Mouse (Mus musculus) heart, embryonic 16.5 days (tissue): ENCODE data around the gene Neurod2. TPM values are rescaled to one million over a fixed set of nuclear protein-coding genes. Genes with fewer than 3 reads are reported as not detected.

Source experiments
- ATAC-seq: fragments of 200-750 bp; cut with Nextera tagmentation; replicated peaks from 2 replicates; pipeline ENCODE4 v1.8.0; 2017; ENCODE audit warnings: moderate number of reproducible peaks; ENCODE audit not compliant: insufficient read depth, low FRiP score; ENCODE audit errors: extremely low read depth
- H3K27ac ChIP-seq: fragments of 300-500 bp; sonication (generic); 2 replicates; pipeline ENCODE4 v1.5.1; 2014; ENCODE audit warnings: mild to moderate bottlenecking, low read length, control low read depth, moderate library complexity
- H3K27me3 ChIP-seq: fragments of 300-500 bp; sonication (generic); 2 replicates; pipeline ENCODE4 v1.6.1; 2014; ENCODE audit warnings: low read length, mixed read lengths; ENCODE audit not compliant: control insufficient read depth, insufficient read depth
- H3K36me3 ChIP-seq: fragments of 300-500 bp; sonication (generic); 2 replicates; pipeline ENCODE4 v1.6.1; 2014; ENCODE audit not compliant: control insufficient read depth, insufficient read depth
- H3K4me1 ChIP-seq: fragments of 300-500 bp; sonication (generic); 2 replicates; pipeline ENCODE4 v1.6.1; 2014; ENCODE audit warnings: low read length, mixed read lengths; ENCODE audit not compliant: control insufficient read depth, insufficient read depth
- H3K4me2 ChIP-seq: fragments of 300-500 bp; sonication (generic); 2 replicates; pipeline ENCODE4 v1.6.1; 2014; ENCODE audit warnings: low read depth, mild to moderate bottlenecking, control low read depth, low read length
- H3K4me3 ChIP-seq: fragments of 300-500 bp; sonication (generic); 2 replicates; pipeline ENCODE4 v1.5.1; 2014; ENCODE audit warnings: mild to moderate bottlenecking, control low read depth, low read length
- H3K9ac ChIP-seq: fragments of 300-500 bp; sonication (generic); 2 replicates; pipeline ENCODE4 v1.6.1; 2014; ENCODE audit warnings: low read length, control low read depth
- H3K9me3 ChIP-seq: fragments of 300-500 bp; sonication (generic); replicated peaks from 2 replicates; pipeline ENCODE4 v1.6.1; 2016; ENCODE audit warnings: low read length; ENCODE audit not compliant: control insufficient read depth
- WGBS: fragments of 180-500 bp; shearing (Covaris S2); extraction: QIAGEN DNeasy Blood & Tissue Kit; methylation state at CpG from one replicate; pipeline ENCODE4 v1.1.7; 2014; 5-methylcytosine and 5-hydroxymethylcytosine counted together
- polyA plus RNA-seq: library from polyadenylated mRNA; unstranded; fragments of >200 nt; fragmentation: Nextera tagmentation; extraction: Ambion mirVana; gene quantifications from 2 replicates; pipeline ENCODE4 v1.2.1, GENCODE M21; 2015

Gene Neurod2
- polyA plus RNA-seq, 1 experiment from 2014 or later, result not detected

GRCm38 (mm10) chr11:98330745-98331204 lies 1.3 kb upstream of the Neurod2 start:
- H3K9me3 ChIP-seq, result no peaks in the 10 kb centered on the region; the same call in 1 of the 2 replicates
- H3K4me1 ChIP-seq, result peaks cover 10% of the 10 kb centered on the region
- no peak for ATAC-seq
- no peaks in the 10 kb centered on the region for H3K36me3 ChIP-seq
- no peak overlapping the region for H3K27ac ChIP-seq
- H3K4me2 ChIP-seq, result no peak overlapping the region
- H3K4me3 ChIP-seq, result no peak overlapping the region
- 50% methylated on average over 2 of the region's 2 CpGs for WGBS
- H3K9ac ChIP-seq, result no peak overlapping the region
- peaks cover 98% of the 10 kb centered on the region for H3K27me3 ChIP-seq

DNA sequence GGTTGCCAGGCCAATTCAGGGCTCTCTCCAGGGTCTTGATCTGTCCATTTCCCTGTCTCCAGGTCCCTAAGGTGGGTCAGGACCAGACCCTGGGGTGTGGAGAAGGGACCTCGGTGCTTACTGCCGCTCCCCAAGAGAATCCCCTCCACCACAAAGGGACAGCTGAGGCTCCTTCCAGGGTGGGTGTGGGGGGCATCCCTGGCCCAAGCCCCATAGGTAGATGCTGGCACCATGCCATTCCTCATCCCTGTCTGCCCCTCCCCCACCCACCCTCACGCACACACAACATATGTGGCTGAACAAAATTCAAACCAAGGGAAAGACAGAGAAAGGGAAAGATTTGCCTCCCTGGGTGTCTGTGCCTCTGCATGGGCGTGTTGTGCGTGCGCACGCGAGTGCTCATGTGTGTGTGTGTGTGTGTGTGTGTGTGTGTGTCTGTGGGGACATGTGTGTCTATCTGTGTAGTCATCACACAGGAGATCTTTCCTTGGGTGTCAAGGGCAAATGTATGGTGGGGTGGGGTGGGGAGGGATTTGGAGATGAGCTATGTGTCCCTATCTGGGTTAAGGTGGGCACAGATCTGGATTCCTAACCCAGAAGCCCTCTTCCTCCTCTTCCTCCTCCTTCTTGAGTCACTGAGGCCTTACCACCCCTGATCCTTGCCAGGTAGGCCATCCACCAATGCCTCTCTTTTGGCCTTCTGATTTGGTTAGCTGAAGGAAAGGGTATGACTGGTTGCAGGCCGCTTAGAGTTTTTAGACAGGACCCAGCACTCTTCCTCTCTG lies 704 bp upstream of the Neurod2 start:
- ATAC-seq, result no peak
- Histone ChIP-seq H3K4me1 (peaks cover 10% of the 10 kb centered on the region), H3K4me3 (no peak overlapping the region), H3K4me2 (no peak overlapping the region), H3K36me3 (no peaks in the 10 kb centered on the region), H3K9me3 (no peaks in the 10 kb centered on the region; the same call in 1 of the 2 replicates), H3K27me3 (peaks cover 98% of the 10 kb centered on the region), H3K9ac (no peak overlapping the region), H3K27ac (no peak overlapping the region)
- WGBS, result 42% methylated on average over 9 of the region's 9 CpGs

DNA sequence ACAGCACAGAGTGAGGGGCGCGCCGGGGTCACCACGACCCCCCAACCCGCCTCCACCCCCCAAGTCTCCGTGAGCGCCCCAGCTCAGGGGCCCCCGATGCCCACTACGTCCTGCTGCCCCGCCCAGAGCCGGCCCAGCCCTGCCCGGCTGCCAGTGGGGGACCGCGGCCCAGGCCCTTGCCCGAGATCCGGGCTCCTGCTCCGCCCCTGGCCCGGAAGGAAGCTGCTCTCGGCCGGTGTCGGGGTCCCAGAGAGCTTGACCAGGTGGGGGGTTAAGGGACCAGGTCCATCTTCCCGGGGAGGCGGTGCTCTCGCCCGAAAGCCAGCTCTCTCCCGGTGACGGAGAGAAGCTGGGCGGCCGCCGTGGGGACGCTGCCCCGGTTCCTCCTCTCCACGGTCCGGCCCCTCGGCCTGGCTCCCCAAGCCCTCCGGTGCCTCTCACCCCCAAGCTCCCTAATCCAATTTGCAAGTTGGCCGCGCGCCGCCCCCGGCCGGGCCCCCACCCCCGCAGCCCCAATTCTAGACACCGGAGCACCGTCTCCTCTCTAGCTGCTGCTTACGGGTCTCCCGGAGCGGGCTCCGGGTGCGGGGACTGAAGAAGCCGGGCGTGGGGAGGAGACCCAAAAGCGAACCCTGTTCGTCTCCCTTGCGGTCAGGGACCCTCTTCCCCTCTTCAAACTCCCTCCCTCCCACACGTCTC lies 928 bp downstream of the Neurod2 start:
- H3K9ac ChIP-seq, result no peak overlapping the region
- H3K4me3 ChIP-seq, result peak overlapping the region; percentile 36
- no peaks in the 10 kb centered on the region; the same call in 1 of the 2 replicates for H3K9me3 ChIP-seq
- ATAC-seq, result peak; percentile 32; the same call in 1 of the 2 replicates
- WGBS, result under 1% methylated on average over 50 of the region's 56 CpGs
- no peak overlapping the region for H3K27ac ChIP-seq
- peaks cover 98% of the 10 kb centered on the region for H3K27me3 ChIP-seq
- peak overlapping the region; percentile 58 for H3K4me2 ChIP-seq
- peaks cover 8% of the 10 kb centered on the region for H3K4me1 ChIP-seq
- no peaks in the 10 kb centered on the region for H3K36me3 ChIP-seq

DNA sequence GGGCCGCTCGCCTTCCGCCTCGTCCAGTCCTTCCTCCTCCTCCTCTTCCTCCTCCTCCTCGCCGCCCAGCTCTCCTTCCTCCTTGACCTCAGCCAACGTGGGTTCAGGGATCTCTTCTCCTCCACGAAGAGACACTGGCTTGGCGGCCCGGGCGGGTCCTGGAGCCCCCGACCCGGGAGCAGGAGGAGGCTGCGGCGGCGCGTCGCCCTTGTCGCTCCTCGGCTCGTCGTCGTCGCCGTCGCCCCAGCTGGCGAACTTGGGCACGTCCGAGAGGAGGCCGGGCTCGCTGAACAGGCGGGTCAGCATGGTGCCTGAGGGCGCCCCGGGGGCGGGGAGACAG lies 1.4 kb downstream of the Neurod2 start:
- peaks cover 98% of the 10 kb centered on the region for H3K27me3 ChIP-seq
- no peaks in the 10 kb centered on the region for H3K36me3 ChIP-seq
- H3K4me1 ChIP-seq, result peaks cover 8% of the 10 kb centered on the region
- no peaks in the 10 kb centered on the region; the same call in 1 of the 2 replicates for H3K9me3 ChIP-seq
- H3K4me3 ChIP-seq, result peak overlapping the region; percentile 36
- no peak for ATAC-seq
- H3K4me2 ChIP-seq, result peak overlapping the region; percentile 58
- 1% methylated on average over 35 of the region's 35 CpGs for WGBS
- H3K27ac ChIP-seq, result no peak overlapping the region
- no peak overlapping the region for H3K9ac ChIP-seq

GRCm38 (mm10) chr11:98327136-98328030 lies 2.1 kb downstream of the Neurod2 start:
- Histone ChIP-seq H3K27me3 (peaks cover 98% of the 10 kb centered on the region), H3K9ac (no peak overlapping the region), H3K4me1 (peaks cover 8% of the 10 kb centered on the region), H3K36me3 (no peaks in the 10 kb centered on the region), H3K9me3 (no peaks in the 10 kb centered on the region; the same call in 1 of the 2 replicates), H3K4me3 (peak overlapping the region; percentile 36), H3K27ac (no peak overlapping the region), H3K4me2 (peak overlapping the region; percentile 58)
- WGBS, result under 1% methylated on average over 96 of the region's 97 CpGs
- no peak for ATAC-seq

- Histone ChIP-seq H3K27me3 (peaks cover 97% of the 10 kb centered on the region), H3K27ac (no peak overlapping the region), H3K36me3 (no peaks in the 10 kb centered on the region), H3K9ac (no peak overlapping the region), H3K4me2 (0 out of 2 replicates have a peak overlapping the region, but pooled peaks have one; percentile 58), H3K4me1 (peaks cover 8% of the 10 kb centered on the region), H3K9me3 (no peaks in the 10 kb centered on the region), H3K4me3 (peak overlapping the region; percentile 36; the same call in 1 of the 2 replicates)
- WGBS, result 2% methylated on average over 19 of the region's 19 CpGs
- ATAC-seq, result no peak
These were observed 2.7 kb downstream of the Neurod2 start for GRCm38 (mm10) chr11:98326741-98327135.

DNA sequence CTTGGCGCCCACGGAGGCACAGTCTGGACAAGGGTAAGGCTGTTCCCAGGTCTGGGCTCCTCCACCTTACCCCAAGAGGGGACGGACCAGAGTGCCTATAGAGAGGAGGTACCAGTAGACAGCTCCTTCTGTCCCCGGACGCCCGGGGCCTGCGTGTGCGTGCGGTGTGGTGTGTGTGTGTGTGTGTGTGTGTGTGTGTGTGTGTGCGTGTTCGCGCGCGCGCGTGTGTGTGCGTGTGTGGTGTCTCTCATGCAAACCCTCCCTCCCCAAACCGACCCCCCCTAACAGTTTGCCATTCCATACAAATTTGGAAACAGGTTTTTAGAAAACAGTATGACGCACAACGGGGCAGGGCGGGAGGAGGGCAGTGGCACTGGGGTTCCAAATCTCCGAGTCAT lies 3.6 kb downstream of the Neurod2 start:
- H3K4me3 ChIP-seq, result no peak overlapping the region
- 2% methylated on average over 22 of the region's 22 CpGs for WGBS
- H3K4me2 ChIP-seq, result no peak overlapping the region
- H3K9me3 ChIP-seq, result no peaks in the 10 kb centered on the region
- no peak overlapping the region for H3K27ac ChIP-seq
- H3K9ac ChIP-seq, result no peak overlapping the region
- H3K36me3 ChIP-seq, result no peaks in the 10 kb centered on the region
- peaks cover 8% of the 10 kb centered on the region for H3K4me1 ChIP-seq
- H3K27me3 ChIP-seq, result peaks cover 97% of the 10 kb centered on the region
- no peak for ATAC-seq

- Histone ChIP-seq H3K27me3 (peaks cover 95% of the 10 kb centered on the region), H3K4me3 (no peak overlapping the region), H3K27ac (no peak overlapping the region), H3K36me3 (no peaks in the 10 kb centered on the region), H3K4me1 (peaks cover 8% of the 10 kb centered on the region), H3K4me2 (no peak overlapping the region), H3K9ac (no peak overlapping the region), H3K9me3 (no peaks in the 10 kb centered on the region)
- WGBS, result 6% methylated on average over 14 of the region's 14 CpGs
- no peak for ATAC-seq
These were observed 4.1 kb downstream of the Neurod2 start for GRCm38 (mm10) chr11:98325191-98325820.
